Mouse (Mus musculus): ENCODE measurements around the gene Patz1. TPM values are rescaled to one million over a fixed set of nuclear protein-coding genes. Genes with fewer than 3 reads are reported as not detected.

Gene Patz1
- total RNA-seq, 2 experiments from 2014 or later: 52.1 to 54.1 TPM

Other genes with a start within 250 kb of the Patz1 start
- 10 to 100 TPM; 66.4 to 85.4 TPM for gene Sfi1, start 95.4 kb upstream of the Patz1 start, total RNA-seq (2021)
- gene Eif4enif1, start 86.5 kb upstream of the Patz1 start, total RNA-seq (2021): 10 to 100 TPM; 67.2 to 71.1 TPM
- gene Drg1, start 22.5 kb upstream of the Patz1 start, total RNA-seq (2021): 100 to 1,000 TPM in 1 of 2 experiments, 10 to 100 TPM in 1; 96.5 to 101 TPM
- 10 to 100 TPM; 40.5 to 45.6 TPM for gene Pik3ip1, start 41.5 kb downstream of the Patz1 start, total RNA-seq (2021)
- gene Limk2, start 120.3 kb downstream of the Patz1 start, total RNA-seq (2021): 10 to 100 TPM; 95.5 to 98.4 TPM
- 10 to 100 TPM; 25.6 to 27.4 TPM for gene Rnf185, start 163.5 kb downstream of the Patz1 start, total RNA-seq (2021)
- gene Pla2g3, start 199.4 kb downstream of the Patz1 start, total RNA-seq (2021): 1 to 10 TPM; 1.4 to 2.5 TPM
- gene Inpp5j, start 215.9 kb downstream of the Patz1 start, total RNA-seq (2021): 10 to 100 TPM; 73.7 to 95.8 TPM
- 100 to 1,000 TPM; 187 to 193 TPM for gene Selenom, start 225.8 kb downstream of the Patz1 start, total RNA-seq (2021)

Data from layer of hippocampus, postnatal 36 days (tissue).